Mouse (Mus musculus): ENCODE results near the gene Fmnl1. TPM values are rescaled to one million over a fixed set of nuclear protein-coding genes. Genes with fewer than 3 reads are reported as not detected.

The Fmnl1 gene
- polyA plus RNA-seq (2015; fragmentation: Nextera tagmentation; extraction: Ambion mirVana): 2.2 and 3.8 TPM in 2 replicates

DNA sequence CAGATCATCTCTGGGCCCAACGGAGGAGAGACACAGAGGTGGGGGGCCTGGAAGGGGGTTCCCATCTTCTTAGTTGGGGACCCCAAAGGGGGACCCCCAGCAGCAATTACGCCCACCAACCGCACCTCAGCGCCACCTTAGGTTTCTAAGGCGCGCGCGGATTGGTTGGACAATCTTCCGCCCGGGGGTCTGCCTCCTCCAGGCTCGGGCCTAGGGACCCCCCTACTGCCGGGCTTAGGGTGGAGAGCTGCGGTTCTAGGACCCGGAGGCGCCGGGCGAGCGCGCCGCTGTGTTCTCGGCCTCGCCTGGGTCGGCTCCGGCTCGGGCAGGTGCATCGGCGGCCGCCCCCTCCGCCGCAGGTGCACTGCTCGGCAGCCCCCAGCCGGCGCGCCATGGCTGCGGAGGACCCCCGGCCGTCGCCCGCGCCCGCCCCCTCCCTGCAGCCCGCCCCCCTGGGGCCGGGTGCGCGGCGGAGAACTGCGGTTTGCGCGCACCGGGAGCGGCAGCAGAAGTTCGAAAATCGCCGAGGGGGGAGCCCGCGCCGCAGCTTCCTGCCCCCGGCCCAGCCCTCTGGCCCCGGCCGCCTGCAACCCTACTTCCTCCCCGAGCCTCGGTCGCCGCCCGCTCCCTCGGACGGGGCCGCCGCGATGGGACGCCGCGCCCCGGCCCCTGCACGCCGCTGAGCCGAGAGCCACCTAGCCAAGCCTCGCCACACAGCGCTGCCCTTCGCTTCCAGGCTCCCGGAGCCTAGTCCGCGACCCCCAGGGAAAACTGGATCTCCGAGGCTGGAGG, at the start of gene Fmnl1:
Gene Fmnl1 (plus strand): TSS at position 614 of the 792 bp plus-strand sequence.
- Histone ChIP-seq H3K4me3 (replicated peaks) (peak within 1 kb of the TSS; percentile 60), H3K36me3 (no peaks in the 10 kb centered on the region), H3K4me1 (peaks cover 33% of the 10 kb centered on the region), H3K9me3 (replicated peaks) (no peaks in the 10 kb centered on the region), H3K4me2 (peak within 1 kb of the TSS; percentile 95), H3K9ac (peak within 1 kb of the TSS; percentile 64), H3K27ac (peak within 1 kb of the TSS; percentile 45; the same call in 1 of the 2 replicates), H3K27me3 (peaks cover 48% of the 10 kb centered on the region)
- under 1% methylated on average over 48 of the region's 84 CpGs for WGBS
- ATAC-seq (replicated peaks; ENCODE audit: low FRiP score): peak; percentile 42; the same call in 1 of the 2 replicates

DNA sequence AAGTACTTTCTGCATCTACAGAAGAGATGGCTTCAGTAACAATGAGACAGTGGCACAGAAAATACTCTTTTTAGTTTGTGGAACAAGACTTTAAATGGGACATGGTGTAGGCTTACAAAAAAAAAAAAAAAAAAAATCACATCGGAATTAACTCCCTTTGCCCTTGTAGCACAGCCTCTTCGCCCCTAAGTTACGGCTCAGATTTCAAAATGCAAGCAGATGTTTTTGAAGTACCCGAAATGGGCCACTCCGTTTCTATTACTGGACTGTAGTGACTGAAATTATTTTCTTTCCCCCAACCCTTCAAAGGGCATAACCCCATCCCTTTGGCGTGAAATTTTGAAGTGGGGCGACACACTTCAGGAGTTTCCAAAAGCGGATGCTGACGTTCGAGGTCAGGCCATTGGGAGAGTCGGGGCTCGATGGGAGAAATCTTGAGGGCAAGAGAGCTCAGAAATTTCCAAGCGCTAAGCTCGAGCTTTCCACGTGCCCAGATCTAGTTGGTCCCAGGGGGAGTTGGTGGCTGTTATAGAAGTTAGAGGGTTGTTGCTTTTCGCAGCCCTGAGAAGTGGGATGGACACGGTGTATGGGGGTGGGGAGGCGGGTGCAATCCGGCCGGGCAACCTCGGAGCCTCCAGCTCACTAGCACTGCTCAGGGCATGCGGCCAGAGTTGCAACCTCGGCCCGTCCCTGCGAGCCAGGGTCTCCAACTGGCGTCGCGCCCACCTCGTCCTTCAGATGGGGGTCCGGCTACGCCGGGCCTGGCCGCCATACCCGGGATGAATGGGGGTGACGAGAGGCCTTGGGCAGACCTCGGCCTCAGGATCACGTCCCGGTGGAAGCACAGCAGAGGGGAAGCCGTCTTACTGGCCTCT, 39.0 kb upstream of the Fmnl1 start, which contains the start of gene Hexim2:
Gene Hexim2 (plus strand): TSS at position 729 of the 875 bp plus-strand sequence.
- ATAC-seq (replicated peaks; ENCODE audit: low FRiP score): peak; percentile 66
- Histone ChIP-seq H3K9ac (peak within 1 kb of the TSS; percentile 88), H3K4me1 (peaks cover 35% of the 10 kb centered on the region), H3K36me3 (0 out of 2 replicates have a peak, but pooled peaks cover 7% of the 10 kb centered on the region), H3K4me3 (replicated peaks) (peak within 1 kb of the TSS; percentile 64), H3K4me2 (peak within 1 kb of the TSS; percentile 71), H3K27me3 (no peaks in the 10 kb centered on the region), H3K9me3 (replicated peaks) (no peaks in the 10 kb centered on the region), H3K27ac (peak within 1 kb of the TSS; percentile 95)
- WGBS: under 1% methylated on average over 39 of the region's 39 CpGs

DNA sequence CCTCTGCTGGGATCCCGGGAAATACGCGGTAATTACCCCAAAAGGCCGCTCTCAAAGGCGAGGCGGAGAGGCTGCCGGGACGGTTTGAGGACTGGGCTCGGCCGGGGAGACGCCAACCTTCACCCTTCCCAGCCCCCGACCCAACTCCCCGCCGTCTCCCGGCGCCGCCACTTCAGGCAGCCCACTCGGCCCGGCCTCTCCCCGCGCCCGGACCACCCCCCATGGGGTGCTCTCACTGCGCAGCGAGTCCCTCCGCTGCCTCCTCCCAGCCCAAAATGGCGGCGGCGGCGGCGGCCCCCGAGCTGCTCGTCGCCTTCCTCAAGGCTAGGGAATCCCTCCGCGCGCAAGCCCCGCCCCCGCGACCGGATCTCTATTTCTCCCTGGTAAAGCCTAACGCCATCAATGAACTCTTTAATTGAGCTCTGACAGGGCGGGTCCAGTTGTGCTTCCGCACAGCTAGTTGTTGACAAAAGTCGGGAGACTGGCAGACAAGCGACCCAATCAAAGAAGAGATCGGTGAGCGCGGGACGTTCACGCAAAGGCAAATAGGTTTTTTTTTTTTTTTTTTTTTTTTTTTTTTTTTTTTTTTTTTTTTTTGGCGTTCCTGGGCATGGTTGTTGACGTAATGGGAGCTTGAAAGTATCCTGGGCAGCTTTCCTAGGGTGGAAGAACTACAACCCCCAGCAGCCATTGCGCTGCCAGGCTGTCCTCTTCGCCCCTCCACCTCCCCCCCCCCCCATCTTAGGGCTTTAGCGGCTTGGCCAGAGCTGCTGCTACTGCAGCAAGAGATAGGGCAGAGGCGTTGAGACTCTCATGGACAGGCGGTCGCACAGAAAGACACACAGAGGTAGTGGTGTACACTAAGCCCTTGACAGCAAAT, 38.1 kb upstream of the Fmnl1 start:
- Histone ChIP-seq H3K4me2 (peak overlapping the region; percentile 71), H3K9ac (peak overlapping the region; percentile 88), H3K27me3 (no peaks in the 10 kb centered on the region), H3K4me3 (replicated peaks) (peak overlapping the region; percentile 64), H3K27ac (peak overlapping the region; percentile 95), H3K36me3 (0 out of 2 replicates have a peak, but pooled peaks cover 7% of the 10 kb centered on the region), H3K4me1 (peaks cover 35% of the 10 kb centered on the region), H3K9me3 (replicated peaks) (no peaks in the 10 kb centered on the region)
- WGBS: under 1% methylated on average over 58 of the region's 58 CpGs
- ATAC-seq (replicated peaks; ENCODE audit: low FRiP score): peak; percentile 93

DNA sequence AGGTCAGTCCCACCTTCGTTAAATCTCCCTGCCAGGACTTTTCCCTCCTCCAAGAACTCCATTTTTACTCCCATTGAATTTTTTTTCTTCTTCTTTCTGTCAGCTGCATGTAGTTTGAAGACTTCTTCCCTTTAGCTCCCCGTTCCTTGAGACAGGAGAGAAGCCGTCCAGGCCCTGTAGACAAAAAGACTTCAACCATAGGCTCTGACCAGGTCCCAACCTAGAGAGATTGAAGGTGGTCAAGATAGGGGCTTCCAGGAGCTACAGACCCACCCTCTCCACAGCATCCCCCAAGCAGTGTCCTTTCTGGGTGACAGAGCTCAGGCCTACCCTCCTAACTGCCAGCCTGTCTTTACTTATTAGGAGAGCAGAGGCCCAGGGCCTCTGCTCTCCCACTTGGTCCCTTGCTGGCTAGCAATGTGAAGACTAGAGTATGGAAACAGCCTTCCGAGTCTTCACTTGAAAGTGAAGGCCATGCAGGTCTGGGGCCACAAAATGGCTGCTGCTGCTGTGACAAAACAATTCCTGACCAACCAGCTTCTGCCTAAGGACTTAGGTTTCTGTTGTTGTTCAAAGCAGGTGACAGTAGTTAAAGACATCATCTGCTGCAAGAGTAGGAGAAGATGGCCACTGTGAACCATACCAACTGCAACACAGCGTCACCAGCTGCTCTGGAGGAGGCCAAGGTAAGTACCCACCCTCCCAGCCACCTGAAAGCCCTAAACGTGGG, 37.3 kb upstream of the Fmnl1 start:
- H3K27ac ChIP-seq: peak overlapping the region; percentile 81
- peaks cover 12% of the 10 kb centered on the region for H3K36me3 ChIP-seq
- no peaks in the 10 kb centered on the region for H3K27me3 ChIP-seq
- peak overlapping the region; percentile 37 for H3K9ac ChIP-seq
- peak overlapping the region; percentile 64 for H3K4me3 ChIP-seq (replicated peaks)
- no peak; the same call in 1 of the 2 replicates for ATAC-seq (replicated peaks; ENCODE audit: low FRiP score)
- no peaks in the 10 kb centered on the region for H3K9me3 ChIP-seq (replicated peaks)
- H3K4me1 ChIP-seq: peaks cover 39% of the 10 kb centered on the region
- WGBS: 56% methylated on average over 6 of the region's 6 CpGs
- H3K4me2 ChIP-seq: peak overlapping the region; percentile 71

DNA sequence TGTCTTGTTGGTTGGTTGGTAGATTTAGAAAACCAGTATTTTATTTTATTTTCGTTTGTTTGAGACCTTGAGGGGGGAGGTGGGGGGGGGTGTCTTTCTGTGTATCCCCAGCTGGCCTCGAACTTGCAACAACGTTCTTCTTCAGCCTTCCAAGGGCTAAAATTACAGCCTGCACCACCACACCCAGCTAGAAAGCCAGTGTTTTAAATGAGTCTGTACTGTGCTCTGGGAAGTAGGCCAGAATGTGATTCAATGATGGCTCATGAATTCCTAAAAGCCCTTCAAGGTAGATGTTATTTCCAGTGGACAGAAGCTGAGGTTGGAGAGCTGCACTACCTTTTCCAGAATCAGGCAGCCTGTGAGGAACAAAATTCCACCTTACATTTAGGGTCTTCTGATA, 36.7 kb upstream of the Fmnl1 start:
- H3K27me3 ChIP-seq: no peaks in the 10 kb centered on the region
- no peak overlapping the region for H3K9ac ChIP-seq
- H3K4me1 ChIP-seq: peaks cover 40% of the 10 kb centered on the region
- peak overlapping the region; percentile 71; the same call in 1 of the 2 replicates for H3K4me2 ChIP-seq
- peaks cover 16% of the 10 kb centered on the region for H3K36me3 ChIP-seq
- ATAC-seq (replicated peaks; ENCODE audit: low FRiP score): no peak
- WGBS: 74% methylated on average over 3 of the region's 3 CpGs
- no peaks in the 10 kb centered on the region for H3K9me3 ChIP-seq (replicated peaks)
- no peak overlapping the region for H3K4me3 ChIP-seq (replicated peaks)
- H3K27ac ChIP-seq: peak overlapping the region; percentile 81; the same call in 1 of the 2 replicates

DNA sequence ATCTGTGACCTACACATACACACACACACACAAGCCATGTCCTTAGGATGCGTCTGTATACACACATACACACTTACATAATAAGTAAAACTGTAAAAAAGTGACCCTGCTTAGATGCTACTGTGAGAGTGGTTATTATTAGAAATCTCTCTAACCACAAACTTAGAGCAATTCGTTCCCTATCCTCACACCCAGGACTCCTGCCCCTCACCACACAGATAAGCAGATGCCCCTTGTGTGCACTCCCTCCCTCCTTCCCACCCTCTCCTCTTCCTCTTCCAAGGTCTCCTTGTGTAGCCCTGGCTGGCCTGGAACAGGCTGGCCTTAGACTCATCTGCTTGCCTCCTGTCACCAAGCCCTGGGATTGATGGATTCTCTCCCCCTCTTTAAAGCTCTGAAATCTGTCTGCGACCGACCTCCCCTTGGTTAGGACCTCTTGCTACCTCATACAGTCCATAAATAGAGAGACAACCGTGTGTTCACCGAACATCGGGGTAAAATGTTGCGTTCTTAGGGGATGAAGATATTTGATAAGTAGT, 34.8 kb upstream of the Fmnl1 start:
- 86% methylated on average over 8 of the region's 8 CpGs for WGBS

DNA sequence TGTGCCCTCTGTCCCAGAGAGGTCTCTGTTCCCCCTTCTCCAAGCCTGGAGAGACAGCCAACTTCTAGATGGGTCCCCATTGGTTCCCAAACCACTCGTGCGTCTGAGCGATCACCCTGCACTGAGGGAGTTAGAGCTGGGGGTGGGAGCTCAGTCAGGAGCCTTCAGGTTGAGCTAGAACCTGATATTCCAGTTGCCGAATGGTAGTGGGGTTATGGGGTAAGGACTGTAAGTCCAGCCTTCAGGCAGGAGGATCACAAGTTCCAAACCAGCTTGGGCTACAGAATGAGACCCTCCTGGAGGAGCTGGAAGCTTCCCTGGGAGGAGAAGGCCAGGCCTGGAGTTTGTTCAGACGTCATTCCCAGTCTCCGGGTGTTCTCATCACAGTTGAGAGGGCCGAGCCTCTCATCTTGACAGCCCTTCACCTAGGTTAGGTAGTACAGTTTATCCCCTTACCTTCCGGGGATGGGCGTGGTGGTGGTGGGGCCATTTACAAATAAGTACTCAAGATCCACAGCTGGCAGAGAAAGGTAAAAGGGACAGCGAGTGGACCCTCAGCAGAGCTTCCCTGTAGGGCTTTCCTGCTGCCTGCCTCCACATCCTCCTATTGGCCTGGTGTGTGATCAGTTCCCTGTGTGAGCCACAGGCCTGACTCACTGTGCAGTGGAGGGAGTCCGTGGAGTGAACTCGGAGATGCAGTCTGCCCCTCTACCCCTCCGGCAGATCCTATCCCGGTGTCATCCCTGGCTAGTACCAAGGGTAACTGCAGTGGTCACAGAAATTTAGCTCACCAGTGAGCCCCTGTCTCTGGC, 30.8 kb upstream of the Fmnl1 start:
- H3K9me3 ChIP-seq (replicated peaks): no peaks in the 10 kb centered on the region
- H3K36me3 ChIP-seq: peaks cover 18% of the 10 kb centered on the region
- H3K9ac ChIP-seq: no peak overlapping the region
- peaks cover 55% of the 10 kb centered on the region for H3K4me1 ChIP-seq
- H3K4me3 ChIP-seq (replicated peaks): no peak overlapping the region
- no peak overlapping the region for H3K4me2 ChIP-seq
- peak overlapping the region; percentile 91 for H3K27ac ChIP-seq
- WGBS: 84% methylated on average over 14 of the region's 14 CpGs
- H3K27me3 ChIP-seq: no peaks in the 10 kb centered on the region
- ATAC-seq (replicated peaks; ENCODE audit: low FRiP score): no peak

More for the DNA sequence above, 34.8 kb upstream of the Fmnl1 start:
- no peak overlapping the region for H3K4me3 ChIP-seq (replicated peaks)
- H3K27me3 ChIP-seq: no peaks in the 10 kb centered on the region
- H3K27ac ChIP-seq: no peak overlapping the region
- no peak for ATAC-seq (replicated peaks; ENCODE audit: low FRiP score)
- H3K9ac ChIP-seq: no peak overlapping the region
- H3K4me2 ChIP-seq: no peak overlapping the region
- H3K36me3 ChIP-seq: peaks cover 18% of the 10 kb centered on the region
- peaks cover 42% of the 10 kb centered on the region for H3K4me1 ChIP-seq
- no peaks in the 10 kb centered on the region for H3K9me3 ChIP-seq (replicated peaks)

DNA sequence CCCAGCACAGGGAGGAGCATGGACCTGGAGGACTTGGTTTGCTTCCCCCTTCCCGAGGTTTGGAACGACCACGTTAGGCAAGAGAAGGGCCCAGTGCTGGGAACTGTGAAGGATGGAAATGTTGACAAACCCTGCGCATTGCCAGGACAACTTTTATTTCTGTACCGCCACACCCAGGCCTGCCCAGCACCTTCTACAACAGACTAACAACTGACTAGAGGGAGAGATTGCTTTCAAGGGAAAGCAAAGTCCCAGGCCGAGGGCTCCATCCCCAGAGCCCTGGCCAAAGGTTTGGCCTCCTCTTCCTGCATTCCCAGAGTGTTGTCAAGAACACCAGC, 30.2 kb upstream of the Fmnl1 start:
- Histone ChIP-seq H3K27me3 (no peaks in the 10 kb centered on the region), H3K4me1 (peaks cover 59% of the 10 kb centered on the region), H3K27ac (peak overlapping the region; percentile 91), H3K4me3 (replicated peaks) (no peak overlapping the region), H3K9ac (no peak overlapping the region), H3K36me3 (peaks cover 18% of the 10 kb centered on the region), H3K9me3 (replicated peaks) (no peaks in the 10 kb centered on the region), H3K4me2 (no peak overlapping the region)
- 47% methylated on average over 6 of the region's 6 CpGs for WGBS
- no peak for ATAC-seq (replicated peaks; ENCODE audit: low FRiP score)

DNA sequence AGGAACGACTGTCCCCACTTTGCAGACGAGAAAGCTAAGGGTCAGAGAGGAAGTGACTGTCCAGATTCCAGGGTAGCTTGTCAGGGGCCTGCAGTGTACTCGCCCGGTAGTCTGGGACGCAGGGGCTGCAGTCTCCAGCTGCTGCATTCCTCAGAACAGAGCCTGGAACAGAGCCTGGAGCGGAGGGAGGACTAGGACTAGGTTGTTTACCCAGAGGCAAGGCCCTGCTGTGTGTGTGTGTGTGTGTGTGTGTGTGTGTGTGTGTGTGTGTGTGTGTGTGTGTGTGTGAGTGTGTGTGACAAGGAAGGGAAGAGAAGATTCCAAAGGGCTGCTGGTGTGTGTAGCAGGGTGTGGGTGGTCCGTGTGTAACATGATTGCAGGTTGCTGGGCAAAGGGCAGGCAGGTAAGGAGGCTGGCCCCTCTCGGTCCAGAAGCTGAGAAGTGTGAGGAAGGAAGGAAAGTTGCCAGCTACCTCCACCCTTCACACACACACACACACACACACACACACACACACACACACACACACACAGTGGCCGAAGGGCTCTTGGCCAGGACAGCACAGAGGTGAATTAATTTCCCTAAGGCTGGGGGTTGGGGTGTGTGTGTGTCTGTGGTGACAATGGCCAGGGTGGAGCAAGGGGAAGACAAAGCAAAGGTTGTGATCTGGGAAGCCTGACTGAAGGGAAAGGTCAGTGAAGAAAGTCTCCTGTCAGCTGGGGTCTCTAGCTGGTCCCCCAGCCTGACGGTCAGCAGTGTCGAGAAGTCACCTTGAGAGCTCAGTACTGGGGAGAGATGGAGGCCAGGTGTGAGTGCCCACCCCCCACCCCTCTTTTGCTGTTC, 29.6 kb upstream of the Fmnl1 start:
- H3K27me3 ChIP-seq: no peaks in the 10 kb centered on the region
- WGBS: 14% methylated on average over 11 of the region's 11 CpGs
- H3K4me1 ChIP-seq: peaks cover 56% of the 10 kb centered on the region
- H3K27ac ChIP-seq: peak overlapping the region; percentile 91
- H3K36me3 ChIP-seq: peaks cover 18% of the 10 kb centered on the region
- no peaks in the 10 kb centered on the region for H3K9me3 ChIP-seq (replicated peaks)
- H3K9ac ChIP-seq: peak overlapping the region; percentile 21; the same call in 1 of the 2 replicates
- H3K4me2 ChIP-seq: 0 out of 2 replicates have a peak overlapping the region, but pooled peaks have one; percentile 57
- H3K4me3 ChIP-seq (replicated peaks): no peak overlapping the region
- peak; percentile 31; the same call in 1 of the 2 replicates for ATAC-seq (replicated peaks; ENCODE audit: low FRiP score)
